Mouse (Mus musculus): ENCODE measurements around the gene Rngtt. TPM values are rescaled to one million over a fixed set of nuclear protein-coding genes. Genes with fewer than 3 reads are reported as not detected.

Gene Rngtt
- total and polyA plus RNA-seq, 3 experiments: 15.0 to 18.7 TPM; not detected in 1

- DNase-seq (ENCODE audit: low read depth, low spot score): no peak
- TF ChIP-seq MEF2A (IDR thresholded peaks at IDR 0.05; ENCODE audit: extremely low read depth, insufficient replicate concordance, low read depth, low read length, poor library complexity, severe bottlenecking) (no peak), ELF1 (IDR thresholded peaks at IDR 0.05; ENCODE audit: low read depth, low read length) (no peak), ZC3H11A (IDR thresholded peaks at IDR 0.05; ENCODE audit: low read depth, low read length) (no peak), POLR2AphosphoS2 (IDR thresholded peaks at IDR 0.05; ENCODE audit: low read length) (no peak), TBP (IDR thresholded peaks at IDR 0.05; ENCODE audit: low read depth, low read length) (no peak), MAFK (IDR thresholded peaks at IDR 0.05; ENCODE audit: borderline replicate concordance, low read depth, low read length) (no peak), EP300 (IDR thresholded peaks at IDR 0.05; ENCODE audit: low read depth in 1 of 2, low read length in 2 of 2) (no peak), ETS1 (IDR thresholded peaks at IDR 0.05; ENCODE audit: low read depth, low read length) (no peak), MYC (IDR thresholded peaks at IDR 0.05; ENCODE audit: low read depth, low read length) (no peak), BHLHE40 (IDR thresholded peaks at IDR 0.05; ENCODE audit: borderline replicate concordance, low read depth, low read length) (no peak), KAT2A (conservative IDR thresholded peaks at IDR 0.05; ENCODE audit: low read depth, low read length) (no peak), TAL1 (IDR thresholded peaks at IDR 0.05; ENCODE audit: low read length) (no peak), NRF1 (IDR thresholded peaks at IDR 0.05; ENCODE audit: insufficient read depth, low read depth, low read length, poor library complexity, severe bottlenecking) (no peak), RAD21 (IDR thresholded peaks at IDR 0.05; ENCODE audit: low read depth, low read length) (no peak), ZKSCAN1 (IDR thresholded peaks at IDR 0.05; ENCODE audit: low read depth, low read length) (no peak), CTCF (IDR thresholded peaks at IDR 0.05 in 2 of 3, conservative IDR thresholded peaks at IDR 0.05 in 1 of 3; ENCODE audit: control insufficient read depth in 1 of 3, insufficient read depth in 1 of 3, low read depth in 2 of 3, low read length in 3 of 3, poor library complexity in 1 of 3, severe bottlenecking in 1 of 3) (no peak)
- Histone ChIP-seq H3K27ac (ENCODE audit: control insufficient read depth, low read depth, low read length) (no peak overlapping the region), H3K9me3 (replicated peaks; ENCODE audit: insufficient read depth, low read length) (no peaks in the 10 kb centered on the region), H3K4me1 (ENCODE audit: control insufficient read depth in 1 of 2, insufficient read depth in 2 of 2, low read length in 2 of 2) (peaks cover 7 to 8% of the 10 kb centered on the region in 2 experiments; a peak in 3 of 4 replicates), H3K36me3 (ENCODE audit: control insufficient read depth in 1 of 2, insufficient read depth in 2 of 2, low read length in 2 of 2) (peaks cover 11 to 21% of the 10 kb centered on the region in 2 experiments), H3K4me3 (ENCODE audit: control insufficient read depth in 1 of 2, insufficient read depth in 1 of 2, low read depth in 2 of 2, low read length in 2 of 2) (no peak overlapping the region), H3K27me3 (ENCODE audit: control insufficient read depth in 1 of 2, insufficient read depth in 2 of 2, low read length in 2 of 2) (no peaks in the 10 kb centered on the region), H3K9ac (ENCODE audit: control insufficient read depth, low read depth, low read length, poor library complexity, severe bottlenecking) (no peak overlapping the region), H3K79me2 (ENCODE audit: control insufficient read depth, insufficient read depth, low read length, poor library complexity) (no peaks in the 10 kb centered on the region)
Observed at GRCm38 (mm10) chr4:33414781-33415180, 104.7 kb downstream of the Rngtt start.

GRCm38 (mm10) chr4:33417391-33417790 is 107.3 kb downstream of the Rngtt start:
- H3K9me3 ChIP-seq (replicated peaks; ENCODE audit: insufficient read depth, low read length): no peaks in the 10 kb centered on the region

More at GRCm38 (mm10) chr4:33417391-33417790, 107.3 kb downstream of the Rngtt start:
- TF ChIP-seq ZC3H11A (IDR thresholded peaks at IDR 0.05; ENCODE audit: low read depth, low read length) (no peak), TCF12 (IDR thresholded peaks at IDR 0.05; ENCODE audit: low read depth, low read length) (no peak), USF1 (IDR thresholded peaks at IDR 0.05; ENCODE audit: low read depth, low read length) (no peak), JUND (IDR thresholded peaks at IDR 0.05; ENCODE audit: low read depth, low read length) (no peak), CTCF (IDR thresholded peaks at IDR 0.05 in 2 of 3, conservative IDR thresholded peaks at IDR 0.05 in 1 of 3; ENCODE audit: control insufficient read depth in 1 of 3, insufficient read depth in 1 of 3, low read depth in 2 of 3, low read length in 3 of 3, poor library complexity in 1 of 3, severe bottlenecking in 1 of 3) (no peak), MYB (IDR thresholded peaks at IDR 0.05; ENCODE audit: low read depth, low read length) (no peak), POLR2AphosphoS5 (IDR thresholded peaks at IDR 0.05; ENCODE audit: borderline replicate concordance, low read depth, low read length) (no peak), KAT2A (conservative IDR thresholded peaks at IDR 0.05; ENCODE audit: low read depth, low read length) (no peak)
- no peaks in the 10 kb centered on the region for H3K27me3 ChIP-seq (ENCODE audit: control insufficient read depth in 1 of 2, insufficient read depth in 2 of 2, low read length in 2 of 2)
- no peak overlapping the region for H3K9ac ChIP-seq (ENCODE audit: control insufficient read depth, low read depth, low read length, poor library complexity, severe bottlenecking)
- H3K4me3 ChIP-seq (ENCODE audit: control insufficient read depth in 1 of 2, insufficient read depth in 1 of 2, low read depth in 2 of 2, low read length in 2 of 2): no peak overlapping the region
- peaks cover 4 to 16% of the 10 kb centered on the region in 2 experiments for H3K36me3 ChIP-seq (ENCODE audit: control insufficient read depth in 1 of 2, insufficient read depth in 2 of 2, low read length in 2 of 2)
- H3K27ac ChIP-seq (ENCODE audit: control insufficient read depth, low read depth, low read length): no peak overlapping the region
- no peak for DNase-seq (ENCODE audit: low read depth, low spot score)
- H3K79me2 ChIP-seq (ENCODE audit: control insufficient read depth, insufficient read depth, low read length, poor library complexity): no peaks in the 10 kb centered on the region
- peaks cover 0 to 7% of the 10 kb centered on the region in 2 experiments; a peak in 2 of 4 replicates for H3K4me1 ChIP-seq (ENCODE audit: control insufficient read depth in 1 of 2, insufficient read depth in 2 of 2, low read length in 2 of 2)
